ENCODE assay signal across 16 mouse cellular contexts in genomic region chr7:118667773-118668172, GRCm38 (mm10).
"Had no signal": no experiment of that assay in that cellular context is flagged by ENCODE, and none has a peak within 500 bp of the region (broad histone marks: within the 10 kb centered on the region; RNA-seq: fewer than 3 reads in every experiment).

No protein-coding gene starts in this region.

- H3K36me3 ChIP-seq: neural tube, embryonic 13.5 days; neural tube, embryonic 15.5 days; stomach, embryonic 15.5 days had no signal

- DNase-seq: retina, postnatal 1 day; right cerebral cortex, adult 18-20 months; right cerebral cortex, postnatal 14 days; right cerebral cortex, postnatal 25 days; right cerebral cortex, postnatal 4 days; spleen, adult 18-20 months; thymus, adult 18-20 months; thymus, adult 2 months; thymus, postnatal 14 days; thymus, postnatal 25 days; thymus, postnatal 36 days; thymus, postnatal 4 days had no signal

- H3K9me3 ChIP-seq: neural tube, embryonic 15.5 days; stomach, embryonic 15.5 days had no signal

- H3K27ac ChIP-seq: neural tube, embryonic 13.5 days; neural tube, embryonic 15.5 days; stomach, embryonic 15.5 days; stomach, postnatal 0 days had no signal

- H3K4me1 ChIP-seq: neural tube, embryonic 13.5 days; neural tube, embryonic 15.5 days; stomach, embryonic 15.5 days had no signal

- H3K4me3 ChIP-seq: neural tube, embryonic 13.5 days; neural tube, embryonic 15.5 days; stomach, embryonic 15.5 days had no signal

- H3K27me3 ChIP-seq: neural tube, embryonic 13.5 days; neural tube, embryonic 15.5 days; stomach, embryonic 15.5 days had no signal
